Mouse (Mus musculus): Measurements from ENCODE around the gene Bloc1s6.

DNA sequence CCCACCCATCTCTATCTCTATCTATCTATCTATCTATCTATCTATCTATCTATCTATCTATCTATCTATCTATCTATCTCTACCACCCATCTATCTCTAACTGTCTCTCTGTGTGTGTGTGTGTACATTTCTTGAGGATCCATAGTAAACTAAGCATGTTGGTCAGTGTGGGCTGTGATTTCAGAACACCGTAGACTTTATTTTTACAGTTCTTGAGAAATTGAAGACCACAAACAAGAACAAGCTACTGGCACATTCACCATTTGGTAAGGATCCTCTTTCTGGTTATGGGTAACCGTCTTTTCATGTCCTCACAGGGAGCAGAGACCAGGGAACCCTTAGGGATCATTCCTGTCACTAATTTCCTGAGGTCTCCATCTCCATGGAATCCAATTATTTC, 25.5 kb upstream of the Bloc1s6 start:
- TF ChIP-seq CTCF (IDR thresholded peaks at IDR 0.05; ENCODE audit: insufficient read depth, low read length) (no peak), POLR2A (IDR thresholded peaks at IDR 0.05; ENCODE audit: borderline replicate concordance, extremely low read depth, low read depth, low read length) (no peak)

Data from lung, adult 2 months (tissue).